Mouse (Mus musculus) intestine, postnatal 0 days (tissue): Measurements from ENCODE around the gene Gm49373. TPM values are rescaled to one million over a fixed set of nuclear protein-coding genes. Genes with fewer than 3 reads are reported as not detected.

Experiments
- ATAC-seq: fragments of 200-750 bp; cut with Nextera tagmentation; 2 replicates; pipeline ENCODE4 v1.8.0; 2017; ENCODE audit warnings: mild to moderate bottlenecking, moderate TSS enrichment, moderate library complexity
- H3K27ac ChIP-seq: fragments of 300-500 bp; sonication (generic); 2 replicates; pipeline ENCODE4 v1.5.1; 2014; ENCODE audit warnings: mild to moderate bottlenecking, low read depth, low read length, moderate library complexity
- H3K27me3 ChIP-seq: fragments of 300-500 bp; sonication (generic); replicated peaks from 2 replicates; pipeline ENCODE4 v1.6.1; 2014; ENCODE audit warnings: low read length, mixed read lengths; ENCODE audit not compliant: control insufficient read depth, insufficient read depth
- H3K36me3 ChIP-seq: fragments of 300-500 bp; sonication (generic); 2 replicates; pipeline ENCODE4 v1.6.1; 2014; ENCODE audit warnings: mild to moderate bottlenecking, moderate library complexity; ENCODE audit not compliant: control insufficient read depth, insufficient read depth
- H3K4me1 ChIP-seq: fragments of 300-500 bp; sonication (generic); replicated peaks from 2 replicates; pipeline ENCODE4 v1.6.1; 2014; ENCODE audit warnings: antibody characterized with exemption, low read length, mixed read lengths; ENCODE audit not compliant: control insufficient read depth, insufficient read depth
- H3K4me2 ChIP-seq: fragments of 300-500 bp; sonication (generic); replicated peaks from 2 replicates; pipeline ENCODE4 v1.6.1; 2014; ENCODE audit warnings: low read depth, mild to moderate bottlenecking, moderate library complexity
- H3K4me3 ChIP-seq: fragments of 300-500 bp; sonication (generic); 2 replicates; pipeline ENCODE4 v1.5.1; 2014; ENCODE audit warnings: low read depth, low read length
- H3K9ac ChIP-seq: fragments of 300-500 bp; sonication (generic); 2 replicates; pipeline ENCODE4 v1.6.1; 2014; ENCODE audit warnings: mild to moderate bottlenecking, low read depth, low read length
- H3K9me3 ChIP-seq: fragments of 300-500 bp; sonication (generic); 2 replicates; pipeline ENCODE4 v1.6.1; 2016; ENCODE audit warnings: mixed run types; ENCODE audit not compliant: control insufficient read depth
- CTCF ChIP-seq: sonication (generic); IDR thresholded peaks from 2 replicates; pipeline ENCODE4 v1.5.1; 2016; ENCODE audit warnings: low read depth, mild to moderate bottlenecking, control low read depth, antibody characterized with exemption, moderate library complexity
- WGBS: fragments of 180-500 bp; shearing (Covaris S2); extraction: QIAGEN DNeasy Blood & Tissue Kit; methylation state at CpG from one replicate; pipeline ENCODE4 v1.1.7; 2014; 5-methylcytosine and 5-hydroxymethylcytosine counted together
- polyA plus RNA-seq: library from polyadenylated mRNA; unstranded; fragments of >200 nt; fragmentation: Nextera tagmentation; extraction: Ambion mirVana; gene quantifications from 2 replicates; pipeline ENCODE4 v1.2.1, GENCODE M21; 2015

The Gm49373 gene
- polyA plus RNA-seq, 1 experiment from 2014 or later: 0.13 TPM

- Histone ChIP-seq H3K4me3 (no peak overlapping the region), H3K9ac (no peak overlapping the region), H3K9me3 (no peaks in the 10 kb centered on the region), H3K4me1 (no peaks in the 10 kb centered on the region), H3K27me3 (no peaks in the 10 kb centered on the region), H3K27ac (no peak overlapping the region), H3K36me3 (peaks cover 15% of the 10 kb centered on the region; the same call in 1 of the 2 replicates), H3K4me2 (no peak overlapping the region)
- 40% methylated on average over 23 of the region's 23 CpGs for WGBS
- TF ChIP-seq CTCF: no peak
- 0 out of 2 replicates have a peak, but pooled peaks have one; percentile 39 for ATAC-seq
Measured at GRCm38 (mm10) chr9:21107607-21108237, 34.8 kb upstream of the Gm49373 start.

GRCm38 (mm10) chr9:21105760-21106564 lies 33.1 kb upstream of the Gm49373 start:
- ATAC-seq: no peak
- Histone ChIP-seq H3K9ac (no peak overlapping the region), H3K9me3 (no peaks in the 10 kb centered on the region), H3K27me3 (no peaks in the 10 kb centered on the region), H3K27ac (no peak overlapping the region), H3K4me3 (no peak overlapping the region), H3K36me3 (peaks cover 15% of the 10 kb centered on the region; the same call in 1 of the 2 replicates), H3K4me1 (no peaks in the 10 kb centered on the region), H3K4me2 (no peak overlapping the region)
- no peak for TF ChIP-seq CTCF
- 64% methylated on average over 5 of the region's 5 CpGs for WGBS

- H3K27ac ChIP-seq: no peak overlapping the region
- ATAC-seq: no peak
- 83% methylated on average over 6 of the region's 6 CpGs for WGBS
Measured at GRCm38 (mm10) chr9:21104814-21105213, 31.9 kb upstream of the Gm49373 start.

GRCm38 (mm10) chr9:21102076-21102475 lies 29.2 kb upstream of the Gm49373 start:
- H3K9ac ChIP-seq: no peak overlapping the region
- H3K9me3 ChIP-seq: no peaks in the 10 kb centered on the region
- 97% methylated on average over 2 of the region's 2 CpGs for WGBS
- TF ChIP-seq CTCF: no peak
- no peaks in the 10 kb centered on the region for H3K4me1 ChIP-seq
- no peaks in the 10 kb centered on the region for H3K27me3 ChIP-seq
- no peak overlapping the region for H3K4me2 ChIP-seq
- no peak for ATAC-seq
- H3K4me3 ChIP-seq: no peak overlapping the region
- H3K27ac ChIP-seq: no peak overlapping the region
- peaks cover 9% of the 10 kb centered on the region; the same call in 1 of the 2 replicates for H3K36me3 ChIP-seq

More at GRCm38 (mm10) chr9:21104814-21105213, 31.9 kb upstream of the Gm49373 start:
- peaks cover 11% of the 10 kb centered on the region; the same call in 1 of the 2 replicates for H3K36me3 ChIP-seq
- H3K9me3 ChIP-seq: no peaks in the 10 kb centered on the region
- H3K9ac ChIP-seq: no peak overlapping the region
- H3K4me1 ChIP-seq: no peaks in the 10 kb centered on the region
- no peaks in the 10 kb centered on the region for H3K27me3 ChIP-seq
- no peak overlapping the region for H3K4me2 ChIP-seq
- no peak for TF ChIP-seq CTCF
- H3K4me3 ChIP-seq: no peak overlapping the region

- TF ChIP-seq CTCF: no peak
- WGBS: 42% methylated on average over 15 of the region's 15 CpGs
- Histone ChIP-seq H3K4me3 (no peak overlapping the region), H3K27me3 (no peaks in the 10 kb centered on the region), H3K4me1 (no peaks in the 10 kb centered on the region), H3K4me2 (no peak overlapping the region), H3K27ac (no peak overlapping the region), H3K9ac (no peak overlapping the region), H3K36me3 (peaks cover 9% of the 10 kb centered on the region; the same call in 1 of the 2 replicates), H3K9me3 (no peaks in the 10 kb centered on the region)
- ATAC-seq: no peak
Measured at GRCm38 (mm10) chr9:21100447-21101161, 27.7 kb upstream of the Gm49373 start.

GRCm38 (mm10) chr9:21097793-21098192 lies 24.9 kb upstream of the Gm49373 start:
- 41% methylated on average over 8 of the region's 8 CpGs for WGBS
- Histone ChIP-seq H3K9me3 (no peaks in the 10 kb centered on the region), H3K36me3 (no peaks in the 10 kb centered on the region; the same call in 1 of the 2 replicates), H3K4me1 (no peaks in the 10 kb centered on the region), H3K27me3 (no peaks in the 10 kb centered on the region), H3K27ac (no peak overlapping the region), H3K4me3 (no peak overlapping the region), H3K9ac (peak overlapping the region; percentile 31; the same call in 1 of the 2 replicates), H3K4me2 (no peak overlapping the region)
- peak; percentile 55; the same call in 1 of the 2 replicates for ATAC-seq
- no peak for TF ChIP-seq CTCF
